Mouse (Mus musculus): Measurements from ENCODE around the gene Gosr1. TPM values are rescaled to one million over a fixed set of nuclear protein-coding genes. Genes with fewer than 3 reads are reported as not detected.

The Gosr1 gene
- total RNA-seq, 1 experiment from 2014 or later: 99.6 TPM

Other genes with a start within 250 kb of the Gosr1 start
- gene Abr, start 141.3 kb downstream of the Gosr1 start, total RNA-seq (2017): 52.9 and 68.3 TPM in 2 replicates
- not detected in 2 replicates for gene Bhlha9, start 91.1 kb downstream of the Gosr1 start, total RNA-seq (2017)
- not detected in 2 replicates for gene Trarg1, start 83.8 kb downstream of the Gosr1 start, total RNA-seq (2017)
- 10.4 and 16.8 TPM in 2 replicates for gene Cpd, start 83.4 kb upstream of the Gosr1 start, total RNA-seq (2017)
- gene Tmigd1, start 138.6 kb upstream of the Gosr1 start, total RNA-seq (2017): not detected in 2 replicates
- 161 and 167 TPM in 2 replicates for gene Blmh, start 161.2 kb upstream of the Gosr1 start, total RNA-seq (2017)
- gene Slc6a4, start 235.0 kb upstream of the Gosr1 start, total RNA-seq (2017): not detected in 2 replicates